Mouse (Mus musculus) naive thymus-derived CD4-positive, alpha-beta T cell, adult 2 months (primary cell): Measurements from ENCODE around the gene Olfr503.
"Not testable (repeated sequence)": the region's sequence is repeated elsewhere in the genome, so short reads cannot be mapped to it uniquely, and the experiment has no call there.

Experiments used
- DNase-seq: peaks from one replicate; pipeline ENCODE4 v3.0.0-alpha.2; 2011; ENCODE audit warnings: low read depth

Olfr503 gene

DNA sequence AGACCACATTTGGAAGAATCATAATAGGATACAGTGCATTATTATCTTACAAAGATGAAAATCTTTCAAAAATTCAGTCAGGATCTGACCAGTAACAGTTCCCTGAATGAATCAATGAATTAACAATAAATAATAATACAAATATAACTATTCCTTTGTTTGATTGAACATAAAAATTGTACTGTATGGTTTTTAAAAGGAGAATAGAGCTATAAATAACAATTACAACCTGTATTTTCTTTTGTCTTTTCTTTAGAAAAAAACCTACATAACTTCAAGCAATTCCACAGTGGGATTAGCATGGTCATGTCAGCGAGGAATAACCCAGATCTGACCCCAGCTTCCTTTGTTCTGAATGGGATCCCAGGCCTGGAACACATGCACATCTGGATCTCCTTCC is at the start of gene Olfr503:
Gene Olfr503, plus strand, starts transcription at position 301 of the 400 bp plus-strand sequence.
- DNase-seq = not testable (repeated sequence)

DNA sequence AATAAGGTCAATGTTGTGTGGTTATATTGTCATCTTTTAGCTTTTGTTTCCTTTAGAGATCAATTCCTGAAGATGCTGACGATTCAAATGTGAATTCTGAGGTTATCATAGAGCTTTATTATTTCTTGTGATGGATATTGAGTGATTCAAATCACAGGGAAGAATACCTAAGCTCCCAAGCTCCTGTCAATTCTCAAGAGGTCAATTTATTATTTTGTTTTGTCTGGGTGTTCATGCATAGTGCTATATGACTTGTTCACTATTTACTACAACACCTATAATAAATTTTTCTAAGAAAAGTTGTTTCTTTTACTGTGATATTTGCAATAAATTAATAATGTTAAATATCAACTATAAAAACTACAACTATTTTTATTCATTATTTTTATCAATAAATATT is 19.4 kb upstream of the Olfr503 start, which contains the start of gene Olfr502:
Gene Olfr502, minus strand, starts transcription at position 101 of the 400 bp plus-strand sequence.
- no peak for DNase-seq

DNA sequence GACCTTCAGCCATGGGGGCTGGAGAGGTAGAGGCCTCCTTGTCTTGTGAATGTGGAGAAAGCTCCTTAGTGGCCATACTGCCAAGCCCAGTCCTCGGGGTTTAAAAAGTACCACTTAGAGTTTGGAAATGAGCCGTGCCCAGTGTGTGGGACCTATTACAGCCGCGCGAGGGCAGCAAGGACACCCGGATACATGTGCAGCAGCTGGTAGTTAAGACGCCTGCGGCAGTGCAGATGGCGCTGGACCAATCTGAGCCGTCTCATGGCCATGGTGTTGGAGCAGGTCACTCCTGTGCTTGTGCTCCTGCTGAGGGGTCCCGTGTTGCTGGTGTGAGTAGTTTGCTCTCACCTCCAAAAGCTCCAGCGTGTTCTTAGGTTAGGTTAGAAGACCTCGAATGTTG is 1.9 kb upstream of the Olfr503 start:
- DNase-seq = no peak

DNA sequence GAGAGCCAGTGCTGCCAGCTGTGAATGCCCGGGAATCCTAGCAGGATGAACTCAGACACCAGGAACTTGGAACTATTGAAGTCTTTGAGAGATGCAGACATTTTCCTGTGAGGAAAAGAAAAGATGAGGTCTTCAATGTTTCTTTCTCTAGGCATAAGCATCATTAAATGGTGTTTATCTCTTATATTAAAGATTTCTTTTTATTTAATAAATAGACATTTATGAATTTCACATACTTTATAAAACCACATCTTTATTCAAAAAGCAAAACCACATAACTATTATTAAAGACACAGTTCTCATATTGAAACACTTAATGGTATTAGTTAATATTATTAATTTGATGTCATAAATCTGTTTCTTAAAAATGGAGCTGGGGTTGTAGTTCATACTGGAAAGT is 21.4 kb downstream of the Olfr503 start, which contains the start of gene Olfr504:
Gene Olfr504, minus strand, starts transcription at position 101 of the 400 bp plus-strand sequence.
- DNase-seq = no peak

DNA sequence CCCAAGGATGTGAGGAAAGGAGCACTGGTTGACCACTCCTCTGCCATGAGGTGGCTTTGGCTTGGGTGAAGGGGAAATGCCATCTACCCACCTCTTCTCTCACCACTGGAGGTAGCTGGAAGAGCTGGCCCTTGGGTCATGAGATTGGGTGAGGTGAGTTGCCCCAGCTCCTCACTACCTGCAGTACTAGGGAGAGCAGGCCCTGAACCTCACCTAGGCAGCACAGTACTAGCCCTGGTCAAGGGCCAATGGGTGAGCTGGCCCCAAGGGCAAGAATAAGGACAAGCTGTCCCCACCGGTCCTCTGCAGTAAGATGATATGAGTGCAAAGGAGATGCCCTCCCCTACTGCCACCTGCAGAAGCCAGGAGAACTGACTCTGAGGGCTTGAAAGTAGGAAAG is 45.5 kb downstream of the Olfr503 start:
- DNase-seq = no peak
